Mouse (Mus musculus): ENCODE data around the gene 9230104L09Rik. TPM values are rescaled to one million over a fixed set of nuclear protein-coding genes. Genes with fewer than 3 reads are reported as not detected.

The 9230104L09Rik gene
- polyA plus RNA-seq, 1 experiment from 2014 or later, result not detected

DNA sequence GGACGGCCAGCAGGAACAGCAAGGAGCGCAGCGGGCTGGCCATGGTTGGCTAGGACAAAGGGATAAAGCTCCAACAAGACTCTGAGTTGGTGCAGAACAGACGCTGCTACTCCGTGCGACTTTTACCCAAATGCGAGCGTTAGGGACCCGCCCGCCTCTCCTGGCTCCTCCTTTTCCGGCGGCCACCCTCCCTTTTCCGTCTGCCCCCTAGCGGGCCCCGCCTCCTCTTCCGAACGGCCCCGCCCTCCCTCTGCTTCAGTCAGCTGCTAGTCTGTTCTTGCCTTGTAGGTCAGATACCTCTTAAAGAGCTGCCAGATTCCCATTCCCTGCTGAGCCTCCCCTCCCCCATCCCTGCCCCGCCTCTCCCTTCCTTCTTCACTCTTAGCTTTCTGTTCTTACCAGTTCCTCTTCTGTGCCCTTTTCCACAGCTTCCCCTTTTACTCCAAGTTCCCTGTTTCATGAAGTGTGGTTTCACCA lies 10.5 kb upstream of the 9230104L09Rik start, which contains the start of gene Cst3:
Gene Cst3 (minus strand): TSS at position 358 of the 477 bp plus-strand sequence.
- DNase-seq (peak; percentile 93), ATAC-seq (peak; percentile 91)
- peak within 1 kb of the TSS; percentile 80 for H3K9ac ChIP-seq (replicated peaks)
- no peak for TF ChIP-seq EP300 (IDR thresholded peaks at IDR 0.05; ENCODE audit: low read depth)
- TF ChIP-seq CTCF (IDR thresholded peaks at IDR 0.05; ENCODE audit: low read depth), result peak; percentile 54
- peaks cover 14% of the 10 kb centered on the region for H3K36me3 ChIP-seq (replicated peaks; ENCODE audit: insufficient read depth, low read length)
- WGBS (ENCODE audit: insufficient replicate concordance), result 0% methylated on average over 18 of the region's 19 CpGs
- H3K4me2 ChIP-seq (ENCODE audit: low read depth, low read length), result peak within 1 kb of the TSS; percentile 82
- H3K27ac ChIP-seq (ENCODE audit: low read depth), result peak within 1 kb of the TSS; percentile 91
- H3K9me3 ChIP-seq (ENCODE audit: low read length), result no peaks in the 10 kb centered on the region
- H3K4me1 ChIP-seq (ENCODE audit: insufficient read depth), result peaks cover 28% of the 10 kb centered on the region
- H3K4me3 ChIP-seq (ENCODE audit: low read depth, low read length), result peak within 1 kb of the TSS; percentile 87
- H3K27me3 ChIP-seq (ENCODE audit: insufficient read depth, low read length), result no peaks in the 10 kb centered on the region

DNA sequence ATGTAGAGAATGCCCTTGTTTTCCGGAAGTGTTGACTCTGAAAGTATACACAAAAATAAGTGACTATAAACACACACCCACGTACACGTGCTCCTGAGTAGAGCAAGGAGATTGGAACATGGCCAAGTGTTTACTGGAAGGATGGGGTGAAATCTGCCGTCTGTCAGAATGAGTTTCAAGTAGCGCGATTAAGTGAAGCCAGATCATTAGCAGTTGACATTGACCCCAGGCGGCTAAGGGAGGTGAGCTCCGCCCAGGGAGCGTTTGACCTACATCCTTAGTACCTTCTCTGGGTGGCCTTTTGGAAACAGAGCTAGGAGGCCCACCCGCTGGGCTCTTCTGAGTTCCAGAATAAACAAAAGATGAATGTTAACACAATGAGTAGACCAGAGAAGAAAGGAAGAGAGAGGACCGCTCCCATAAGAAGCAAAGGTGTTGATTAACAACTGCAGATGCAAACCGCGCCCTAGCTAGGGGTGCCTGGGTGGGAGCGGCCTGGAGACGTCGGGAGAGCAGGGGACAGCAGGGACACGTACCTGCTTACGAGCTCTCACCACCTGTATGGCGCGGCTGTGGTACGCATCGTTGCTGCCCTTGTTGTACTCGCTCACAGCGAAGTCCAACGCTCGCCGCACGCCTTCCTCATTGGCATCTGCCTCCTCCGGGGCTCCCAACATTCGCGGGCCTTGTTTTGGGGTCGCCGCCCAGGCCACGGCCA lies 9.9 kb upstream of the 9230104L09Rik start:
- Histone ChIP-seq H3K27me3 (ENCODE audit: insufficient read depth, low read length) (no peaks in the 10 kb centered on the region), H3K4me2 (ENCODE audit: low read depth, low read length) (peak overlapping the region; percentile 82), H3K27ac (ENCODE audit: low read depth) (peak overlapping the region; percentile 91), H3K36me3 (replicated peaks; ENCODE audit: insufficient read depth, low read length) (peaks cover 14% of the 10 kb centered on the region), H3K9me3 (ENCODE audit: low read length) (no peaks in the 10 kb centered on the region), H3K9ac (replicated peaks) (peak overlapping the region; percentile 80), H3K4me1 (ENCODE audit: insufficient read depth) (peaks cover 28% of the 10 kb centered on the region), H3K4me3 (ENCODE audit: low read depth, low read length) (peak overlapping the region; percentile 87)
- 0% methylated on average over 34 of the region's 34 CpGs for WGBS (ENCODE audit: insufficient replicate concordance)
- DNase-seq (peak; percentile 24), ATAC-seq (peak; percentile 58)
- TF ChIP-seq EP300 (IDR thresholded peaks at IDR 0.05; ENCODE audit: low read depth), result no peak
- no peak for TF ChIP-seq CTCF (IDR thresholded peaks at IDR 0.05; ENCODE audit: low read depth)

DNA sequence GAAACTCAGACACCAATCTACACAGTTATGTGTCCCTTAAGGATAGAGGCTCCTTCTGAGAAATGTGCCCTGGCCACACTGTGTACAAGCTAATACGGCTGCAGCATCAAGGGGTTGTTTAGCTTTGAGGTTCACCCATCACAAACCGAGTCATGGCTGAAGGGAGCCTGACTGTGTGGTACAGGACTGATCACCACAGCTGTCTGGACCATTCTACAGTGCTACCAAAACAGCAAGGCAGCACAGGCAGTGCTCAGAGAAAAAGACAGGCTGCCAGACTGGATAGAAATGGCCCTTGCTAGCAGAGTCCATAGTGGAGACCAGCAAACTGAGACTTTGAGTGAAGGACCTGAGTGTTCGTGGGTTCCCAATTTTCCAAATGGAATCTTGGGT lies 9.4 kb upstream of the 9230104L09Rik start:
- H3K4me3 ChIP-seq (ENCODE audit: low read depth, low read length), result peak overlapping the region; percentile 87
- 0 out of 2 replicates have a peak overlapping the region, but pooled peaks have one; percentile 26 for H3K27ac ChIP-seq (ENCODE audit: low read depth)
- DNase-seq, result no peak
- peak overlapping the region; percentile 82 for H3K4me2 ChIP-seq (ENCODE audit: low read depth, low read length)
- H3K9ac ChIP-seq (replicated peaks), result peak overlapping the region; percentile 34; the same call in 1 of the 2 replicates
- H3K9me3 ChIP-seq (ENCODE audit: low read length), result no peaks in the 10 kb centered on the region
- H3K4me1 ChIP-seq (ENCODE audit: insufficient read depth), result peaks cover 26% of the 10 kb centered on the region
- no peak for ATAC-seq
- 22% methylated on average over 3 of the region's 3 CpGs for WGBS (ENCODE audit: insufficient replicate concordance)
- peaks cover 14% of the 10 kb centered on the region for H3K36me3 ChIP-seq (replicated peaks; ENCODE audit: insufficient read depth, low read length)
- H3K27me3 ChIP-seq (ENCODE audit: insufficient read depth, low read length), result no peaks in the 10 kb centered on the region
- TF ChIP-seq EP300 (IDR thresholded peaks at IDR 0.05; ENCODE audit: low read depth), result no peak
- no peak for TF ChIP-seq CTCF (IDR thresholded peaks at IDR 0.05; ENCODE audit: low read depth)

DNA sequence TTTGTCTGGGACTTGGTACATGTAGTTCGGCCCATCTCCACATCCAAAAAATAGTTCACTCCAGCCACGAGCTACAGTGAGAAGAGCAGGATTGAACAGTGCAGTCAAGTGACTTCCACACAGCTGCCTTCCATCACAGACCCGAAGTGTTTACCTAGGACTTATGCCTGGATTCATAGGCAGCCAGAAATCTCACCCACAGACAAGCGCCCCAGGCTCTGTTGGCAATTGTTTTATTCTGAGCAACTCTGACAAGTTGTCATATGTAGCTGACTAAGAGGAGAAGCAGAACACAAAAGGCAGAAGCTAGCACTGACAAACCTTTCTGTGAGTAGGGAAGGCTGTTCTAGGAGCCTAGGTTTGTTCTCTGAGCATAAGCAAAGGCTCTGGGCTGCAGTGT lies 8.0 kb upstream of the 9230104L09Rik start:
- peaks cover 26% of the 10 kb centered on the region for H3K4me1 ChIP-seq (ENCODE audit: insufficient read depth)
- TF ChIP-seq CTCF (IDR thresholded peaks at IDR 0.05; ENCODE audit: low read depth) (no peak), EP300 (IDR thresholded peaks at IDR 0.05; ENCODE audit: low read depth) (no peak)
- peak overlapping the region; percentile 82 for H3K4me2 ChIP-seq (ENCODE audit: low read depth, low read length)
- WGBS (ENCODE audit: insufficient replicate concordance), result 75% methylated on average over 4 of the region's 4 CpGs
- H3K27ac ChIP-seq (ENCODE audit: low read depth), result no peak overlapping the region
- ATAC-seq, result no peak
- H3K9ac ChIP-seq (replicated peaks), result no peak overlapping the region
- no peaks in the 10 kb centered on the region for H3K9me3 ChIP-seq (ENCODE audit: low read length)
- peaks cover 14% of the 10 kb centered on the region for H3K36me3 ChIP-seq (replicated peaks; ENCODE audit: insufficient read depth, low read length)
- H3K27me3 ChIP-seq (ENCODE audit: insufficient read depth, low read length), result no peaks in the 10 kb centered on the region
- no peak for DNase-seq
- H3K4me3 ChIP-seq (ENCODE audit: low read depth, low read length), result 0 out of 2 replicates have a peak overlapping the region, but pooled peaks have one; percentile 87

DNA sequence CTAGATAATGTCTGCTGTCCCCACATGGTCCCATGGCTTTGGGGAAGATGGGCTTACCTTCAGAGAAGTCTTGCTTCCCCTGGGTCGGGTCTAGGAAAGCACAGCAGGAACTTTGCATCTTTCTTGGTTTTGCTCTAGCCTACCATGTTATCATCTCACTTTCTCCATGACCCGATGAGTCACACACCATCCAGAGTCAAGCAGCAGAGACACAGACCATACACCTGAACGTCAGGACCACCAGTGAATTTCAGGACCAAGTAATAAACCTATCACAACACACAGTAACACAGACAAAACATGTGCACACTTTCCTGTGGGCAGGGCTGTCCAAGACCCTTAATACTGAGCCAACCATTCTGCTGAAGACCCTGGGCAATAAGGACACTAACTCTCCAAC lies 5.7 kb upstream of the 9230104L09Rik start:
- H3K36me3 ChIP-seq (replicated peaks; ENCODE audit: insufficient read depth, low read length), result peaks cover 14% of the 10 kb centered on the region
- H3K4me1 ChIP-seq (ENCODE audit: insufficient read depth), result peaks cover 20% of the 10 kb centered on the region
- no peak overlapping the region for H3K9ac ChIP-seq (replicated peaks)
- no peak overlapping the region for H3K27ac ChIP-seq (ENCODE audit: low read depth)
- DNase-seq (no peak), ATAC-seq (no peak)
- no peak for TF ChIP-seq EP300 (IDR thresholded peaks at IDR 0.05; ENCODE audit: low read depth)
- TF ChIP-seq CTCF (IDR thresholded peaks at IDR 0.05; ENCODE audit: low read depth), result no peak
- H3K9me3 ChIP-seq (ENCODE audit: low read length), result no peaks in the 10 kb centered on the region
- no peak overlapping the region for H3K4me2 ChIP-seq (ENCODE audit: low read depth, low read length)
- 79% methylated on average over 3 of the region's 3 CpGs for WGBS (ENCODE audit: insufficient replicate concordance)
- H3K27me3 ChIP-seq (ENCODE audit: insufficient read depth, low read length), result no peaks in the 10 kb centered on the region
- no peak overlapping the region for H3K4me3 ChIP-seq (ENCODE audit: low read depth, low read length)

DNA sequence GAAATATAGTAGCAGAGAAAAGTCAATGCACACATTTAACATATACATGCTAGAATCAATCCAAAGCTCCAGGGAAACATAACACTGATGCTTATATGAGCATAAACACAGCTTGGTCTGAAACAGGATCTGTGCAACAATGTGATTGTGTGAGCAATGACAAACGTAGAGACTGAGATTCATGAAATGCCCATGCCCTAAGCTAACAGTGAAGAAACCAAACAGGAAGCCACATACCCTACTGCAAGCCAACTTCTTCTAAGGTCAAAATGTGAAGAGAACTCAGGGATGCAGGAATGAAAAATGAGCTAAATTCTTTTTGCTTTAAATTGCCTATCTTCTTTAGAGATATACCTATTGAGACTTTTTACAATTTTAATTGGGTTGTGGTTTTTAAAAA lies 4.1 kb upstream of the 9230104L09Rik start:
- Histone ChIP-seq H3K4me1 (ENCODE audit: insufficient read depth) (peaks cover 12% of the 10 kb centered on the region), H3K4me2 (ENCODE audit: low read depth, low read length) (no peak overlapping the region), H3K27me3 (ENCODE audit: insufficient read depth, low read length) (no peaks in the 10 kb centered on the region), H3K27ac (ENCODE audit: low read depth) (no peak overlapping the region), H3K9ac (replicated peaks) (no peak overlapping the region), H3K36me3 (replicated peaks; ENCODE audit: insufficient read depth, low read length) (peaks cover 14% of the 10 kb centered on the region), H3K4me3 (ENCODE audit: low read depth, low read length) (no peak overlapping the region), H3K9me3 (ENCODE audit: low read length) (no peaks in the 10 kb centered on the region)
- no peak for TF ChIP-seq CTCF (IDR thresholded peaks at IDR 0.05; ENCODE audit: low read depth)
- no peak for TF ChIP-seq EP300 (IDR thresholded peaks at IDR 0.05; ENCODE audit: low read depth)
- DNase-seq (no peak), ATAC-seq (no peak)
- 35% methylated on average over 1 of the region's 1 CpGs for WGBS (ENCODE audit: insufficient replicate concordance)
